Mouse (Mus musculus): ENCODE results near the gene Gbx1.

DNA sequence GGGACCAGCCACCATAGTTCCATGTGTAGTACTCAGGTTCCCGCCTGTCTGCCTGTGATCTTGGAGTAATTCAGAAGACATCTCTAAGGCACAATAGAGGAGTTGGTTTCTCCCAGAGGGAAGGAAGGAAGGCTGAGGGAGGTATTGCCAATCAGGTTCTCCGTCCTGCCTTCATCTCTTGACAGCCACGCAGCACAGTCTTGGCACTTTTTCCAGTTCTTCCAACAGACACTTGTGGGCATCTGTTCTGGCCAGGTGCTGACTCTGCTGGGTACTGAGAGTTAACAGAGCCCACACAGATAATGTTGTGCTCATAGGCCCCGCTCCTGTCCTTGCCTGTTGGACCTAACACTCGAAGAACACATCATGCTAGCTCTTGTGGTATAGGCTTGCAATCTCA is 40.3 kb downstream of the Gbx1 start:
- TF ChIP-seq POLR2A (IDR thresholded peaks at IDR 0.05; ENCODE audit: control insufficient read depth in 1 of 2, insufficient read depth in 1 of 2, low read depth in 1 of 2, low read length in 2 of 2, poor library complexity in 1 of 2) (no peak), ZKSCAN1 (IDR thresholded peaks at IDR 0.05; ENCODE audit: low read depth, low read length) (no peak), NELFE (IDR thresholded peaks at IDR 0.05; ENCODE audit: low read depth, low read length) (no peak), ZMIZ1 (IDR thresholded peaks at IDR 0.05; ENCODE audit: low read depth, low read length) (no peak), CHD2 (IDR thresholded peaks at IDR 0.05; ENCODE audit: low read length) (no peak), CTCF (IDR thresholded peaks at IDR 0.05 in 2 of 3, conservative IDR thresholded peaks at IDR 0.05 in 1 of 3; ENCODE audit: control insufficient read depth in 1 of 3, insufficient read depth in 1 of 3, low read depth in 2 of 3, low read length in 3 of 3, poor library complexity in 1 of 3, severe bottlenecking in 1 of 3) (no peak)

All from MEL (cell line).